Mouse (Mus musculus): Measurements from ENCODE around the gene Drd4. TPM values are rescaled to one million over a fixed set of nuclear protein-coding genes. Genes with fewer than 3 reads are reported as not detected.
A peak's percentile ranks its signal among the peaks of the same experiment; 100 is the strongest.

The Drd4 gene
- polyA plus RNA-seq, 1 experiment from 2014 or later: not detected

DNA sequence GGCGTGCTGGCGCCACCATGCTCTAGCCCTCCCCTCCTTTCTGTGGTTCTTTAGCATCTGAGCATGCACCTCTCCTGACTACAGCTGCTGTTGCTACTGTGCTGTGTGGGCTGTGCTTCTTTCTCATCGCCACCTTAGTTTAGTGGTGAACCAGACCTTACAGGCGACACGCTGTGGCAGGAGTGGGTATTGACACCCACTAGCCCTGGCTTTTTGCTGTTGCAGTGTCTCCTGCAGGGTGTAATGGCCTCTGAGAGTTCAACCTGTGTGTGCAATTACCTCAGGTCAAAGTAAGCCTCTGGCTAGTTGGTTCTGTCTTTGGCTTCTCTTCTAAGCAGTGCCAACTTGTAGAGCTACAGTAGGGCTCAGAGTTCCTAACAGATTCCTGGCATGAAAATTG lies 24.2 kb downstream of the Drd4 start:
- in situ Hi-C loops (cut with MboI; ENCODE audit: low pct_unique_long_range_greater_than_20kb): loop anchor here (5.0 kb wide), 2 partner anchors 49 to 74 kb away; partner anchors contain the start of gene Irf7
- peak; percentile 67 for ATAC-seq
- POLR2A ChIA-PET: interaction anchor here (0.5 kb wide), 1 partner anchor 21 kb away, joined by 3 read pairs; no protein-coding TSS in a partner anchor
- H3K27me3 ChIP-seq: no peaks in the 10 kb centered on the region
- no peak for DNase-seq (ENCODE audit: low read depth, low spot score)
- CTCF ChIA-PET: interaction anchor here (1.1 to 2.0 kb wide), 3 partner anchors 9 to 52 kb away, joined by 3 to 5 read pairs (median 4); no protein-coding TSS in a partner anchor
- peak; percentile 75 for TF ChIP-seq CTCF (IDR thresholded peaks at IDR 0.05)

DNA sequence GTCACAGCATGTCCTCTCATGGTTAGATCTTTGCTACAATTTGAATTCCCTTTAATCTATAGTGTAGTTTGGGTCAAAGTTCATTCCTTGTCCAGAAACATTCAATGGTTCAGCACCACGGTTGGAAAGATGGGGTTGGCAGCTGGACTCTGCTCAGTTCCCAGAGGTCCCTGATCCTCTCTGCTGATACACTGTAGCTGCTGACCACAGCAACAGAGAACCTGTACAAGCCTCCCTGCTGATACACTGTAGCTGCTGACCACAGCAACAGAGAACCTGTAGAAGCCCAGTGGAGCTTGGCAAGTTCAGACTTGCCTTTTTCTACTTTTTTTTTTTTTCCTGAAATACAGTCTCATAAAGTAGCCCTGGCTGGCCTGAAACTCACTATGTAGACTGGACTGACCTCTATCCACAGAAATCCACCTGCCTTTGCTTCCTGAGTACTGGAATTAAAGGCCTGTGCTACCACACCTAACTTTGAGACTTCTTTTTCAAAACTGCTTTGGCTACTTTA lies 25.9 kb downstream of the Drd4 start:
- in situ Hi-C loops (cut with MboI; ENCODE audit: low pct_unique_long_range_greater_than_20kb): loop anchor here (5.0 kb wide), 2 partner anchors 50 to 75 kb away; partner anchors contain the start of gene Irf7
- ChIA-PET POLR2A (interaction anchor here (0.6 to 0.7 kb wide), 2 partner anchors 20 to 151 kb away, joined by 3 read pairs; no protein-coding TSS in a partner anchor), CTCF (interaction anchor here (0.9 to 2.0 kb wide), 2 partner anchors 10 to 77 kb away, joined by 3 to 5 read pairs; no protein-coding TSS in a partner anchor)
- H3K27me3 ChIP-seq: no peaks in the 10 kb centered on the region
- TF ChIP-seq CTCF (IDR thresholded peaks at IDR 0.05): no peak
- DNase-seq (ENCODE audit: low read depth, low spot score) (no peak), ATAC-seq (no peak)

DNA sequence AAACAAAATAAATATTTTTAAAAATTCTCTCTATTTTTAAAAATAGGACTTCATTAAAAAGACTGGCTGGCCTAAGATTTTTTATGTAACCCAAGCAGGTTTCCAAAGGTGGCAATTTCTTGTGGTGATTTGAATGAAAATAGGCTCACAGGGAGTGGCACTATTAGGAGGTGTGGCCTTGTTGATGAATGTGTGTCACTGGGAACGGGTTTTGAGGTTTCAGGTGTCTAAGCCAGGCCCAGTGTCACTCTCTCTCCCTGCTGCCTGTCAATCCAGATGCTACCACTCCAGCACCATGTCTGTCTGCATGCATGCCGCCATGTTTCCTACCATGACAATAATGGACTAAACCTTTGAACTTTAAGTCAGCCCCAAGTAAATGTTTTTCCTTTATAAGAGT lies 27.6 kb downstream of the Drd4 start:
- ChIA-PET CTCF (no interaction called here), POLR2A (no interaction called here)
- DNase-seq (ENCODE audit: low read depth, low spot score) (no peak), ATAC-seq (no peak)
- no peak for TF ChIP-seq CTCF (IDR thresholded peaks at IDR 0.05)
- H3K27me3 ChIP-seq: no peaks in the 10 kb centered on the region
- in situ Hi-C loops (cut with MboI; ENCODE audit: low pct_unique_long_range_greater_than_20kb): loop anchor here (5.0 kb wide), 2 partner anchors 52 to 77 kb away; partner anchors contain the start of gene Irf7

DNA sequence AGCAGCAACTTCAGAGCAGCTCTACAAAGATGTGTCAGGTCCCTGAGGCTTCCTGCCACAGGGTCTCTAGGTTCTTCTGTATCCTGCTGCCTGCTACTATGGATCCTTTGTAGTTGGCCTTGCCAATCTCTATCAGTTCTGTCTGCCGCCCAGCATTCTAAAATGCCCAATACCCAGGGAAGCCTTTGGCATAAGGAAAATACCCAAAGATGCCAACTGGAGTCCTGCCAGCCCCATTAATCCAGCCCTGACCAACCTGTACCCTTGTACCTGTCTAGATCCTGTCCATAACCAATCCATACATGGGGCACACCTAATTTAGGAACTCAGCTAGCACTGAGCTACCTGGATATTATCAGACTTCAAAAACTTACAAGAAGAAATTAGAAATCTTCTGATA lies 32.9 kb downstream of the Drd4 start:
- CTCF ChIA-PET: no interaction called here
- H3K27me3 ChIP-seq: no peaks in the 10 kb centered on the region
- no peak for ATAC-seq
- POLR2A ChIA-PET: no interaction called here
- in situ Hi-C loops (cut with MboI; ENCODE audit: low pct_unique_long_range_greater_than_20kb): no loop called here
- TF ChIP-seq CTCF (IDR thresholded peaks at IDR 0.05): no peak
- DNase-seq (ENCODE audit: low read depth, low spot score): no peak

DNA sequence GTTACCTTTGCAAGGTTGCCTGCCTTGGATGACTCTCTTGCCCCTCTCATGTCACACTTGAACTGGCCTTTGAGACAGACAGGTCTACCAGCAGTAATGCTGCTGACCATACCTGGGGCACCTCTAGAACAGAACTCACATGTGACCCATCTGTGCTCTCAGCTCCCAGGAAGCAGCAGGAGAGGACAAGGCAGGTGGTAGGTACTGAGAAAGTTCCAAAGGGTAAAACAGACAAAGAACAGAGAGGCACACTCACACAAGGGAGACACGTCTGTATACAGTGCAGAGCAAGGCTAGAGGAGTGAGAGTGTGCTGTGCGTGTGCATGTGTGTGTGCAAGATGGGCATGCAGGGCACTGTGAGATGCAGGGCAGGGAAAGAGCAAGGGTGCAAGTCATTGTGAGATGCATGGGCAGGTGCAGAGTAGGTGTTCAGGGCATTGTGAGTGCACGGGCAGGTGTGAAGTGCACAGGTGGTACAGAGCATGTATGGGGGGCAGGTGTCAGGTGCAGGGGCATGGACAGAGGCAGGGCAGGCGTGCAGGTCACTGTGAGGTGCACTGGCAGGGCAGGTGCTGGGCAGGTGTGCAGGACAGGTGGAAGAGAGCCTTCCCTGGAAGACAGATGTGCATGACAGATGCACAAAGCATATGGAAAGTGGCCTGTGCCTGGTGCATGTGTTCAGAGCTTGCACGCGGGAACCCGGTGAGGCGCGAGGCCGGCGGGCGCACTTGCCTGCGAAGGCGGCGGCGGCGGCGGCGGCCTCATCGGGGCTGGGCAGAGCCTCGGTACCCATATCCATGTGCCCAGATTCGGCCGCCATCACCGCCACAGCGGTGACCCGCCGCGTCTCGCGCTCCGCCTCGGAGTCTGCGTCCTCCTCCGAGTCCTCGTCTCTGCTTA lies 35.0 kb downstream of the Drd4 start:
- TF ChIP-seq CTCF (IDR thresholded peaks at IDR 0.05): no peak

DNA sequence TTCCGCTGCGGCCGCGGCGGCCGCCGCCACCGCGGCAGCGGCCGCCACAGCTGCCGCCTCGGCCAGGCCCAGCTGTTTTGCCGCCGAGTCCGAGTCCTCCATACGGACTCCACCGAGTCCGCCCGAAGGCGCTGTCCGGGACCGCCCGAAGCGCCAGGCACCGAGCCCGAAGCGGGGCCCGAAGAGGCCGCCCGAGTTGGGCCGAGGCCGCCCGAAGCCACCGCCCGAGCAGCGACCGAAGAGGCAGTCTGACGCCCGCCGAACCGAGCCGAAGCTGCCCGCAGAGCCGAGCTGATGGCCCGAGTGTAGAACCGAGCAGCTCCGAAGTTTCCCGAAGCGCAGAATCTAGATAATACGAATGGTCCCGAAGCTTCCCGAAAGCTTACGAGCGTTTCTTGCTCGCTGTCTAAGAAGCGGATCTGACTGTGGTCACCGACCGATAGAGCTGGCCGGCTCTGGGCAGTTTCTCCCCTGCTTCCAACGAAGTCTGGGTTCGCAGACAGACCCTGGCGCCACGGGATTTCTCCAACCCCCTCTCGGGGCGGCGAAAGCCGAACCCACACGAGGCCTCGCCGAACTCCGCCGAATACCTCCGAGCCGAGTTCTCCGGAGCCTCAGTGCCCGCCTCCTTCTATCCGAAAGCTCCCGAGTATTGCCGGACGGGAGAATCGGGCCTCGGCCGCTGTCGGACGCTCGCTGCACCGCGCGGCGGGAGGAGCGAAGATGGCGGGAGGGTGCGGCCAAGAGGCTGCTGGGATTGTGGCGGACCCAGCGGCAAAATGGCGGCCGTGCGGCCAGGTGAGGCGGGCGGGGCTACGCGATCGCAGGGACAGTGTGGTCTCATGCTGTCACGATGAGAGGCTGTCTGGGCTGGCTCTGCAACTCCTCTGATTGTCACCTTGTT lies 35.9 kb downstream of the Drd4 start, which contains the start of the genes Deaf1 and Tmem80:
TSS of gene Deaf1 (minus strand) at position 222 of the 904 bp plus-strand sequence.
TSS of gene Tmem80 (plus strand) at position 271 of the 904 bp plus-strand sequence.
- ATAC-seq: peak; percentile 89
- CTCF ChIA-PET: interaction anchor here (1.0 to 4.2 kb wide), 3 partner anchors 36 to 67 kb away, joined by 3 to 19 read pairs (median 3); no protein-coding TSS in a partner anchor
- no peak for TF ChIP-seq CTCF (IDR thresholded peaks at IDR 0.05)
- in situ Hi-C loops (cut with MboI; ENCODE audit: low pct_unique_long_range_greater_than_20kb): no loop called here
- POLR2A ChIA-PET: interaction anchor here (1.1 to 1.2 kb wide), 4 partner anchors 12 to 376 kb away, joined by 3 to 6 read pairs (median 4); partner anchors contain the start of gene Eps8l2
- no peaks in the 10 kb centered on the region for H3K27me3 ChIP-seq
- DNase-seq (ENCODE audit: low read depth, low spot score): peak; percentile 89

More for the DNA sequence above, 35.0 kb downstream of the Drd4 start:
- ATAC-seq: peak; percentile 14
- in situ Hi-C loops (cut with MboI; ENCODE audit: low pct_unique_long_range_greater_than_20kb): no loop called here
- ChIA-PET POLR2A (interaction anchor here (1.1 kb wide), 1 partner anchor 375 kb away, joined by 3 read pairs; no protein-coding TSS in a partner anchor), CTCF (interaction anchor here (1.5 to 4.2 kb wide), 2 partner anchors 11 to 68 kb away, joined by 4 to 19 read pairs; no protein-coding TSS in a partner anchor)
- H3K27me3 ChIP-seq: no peaks in the 10 kb centered on the region
- DNase-seq (ENCODE audit: low read depth, low spot score): no peak

DNA sequence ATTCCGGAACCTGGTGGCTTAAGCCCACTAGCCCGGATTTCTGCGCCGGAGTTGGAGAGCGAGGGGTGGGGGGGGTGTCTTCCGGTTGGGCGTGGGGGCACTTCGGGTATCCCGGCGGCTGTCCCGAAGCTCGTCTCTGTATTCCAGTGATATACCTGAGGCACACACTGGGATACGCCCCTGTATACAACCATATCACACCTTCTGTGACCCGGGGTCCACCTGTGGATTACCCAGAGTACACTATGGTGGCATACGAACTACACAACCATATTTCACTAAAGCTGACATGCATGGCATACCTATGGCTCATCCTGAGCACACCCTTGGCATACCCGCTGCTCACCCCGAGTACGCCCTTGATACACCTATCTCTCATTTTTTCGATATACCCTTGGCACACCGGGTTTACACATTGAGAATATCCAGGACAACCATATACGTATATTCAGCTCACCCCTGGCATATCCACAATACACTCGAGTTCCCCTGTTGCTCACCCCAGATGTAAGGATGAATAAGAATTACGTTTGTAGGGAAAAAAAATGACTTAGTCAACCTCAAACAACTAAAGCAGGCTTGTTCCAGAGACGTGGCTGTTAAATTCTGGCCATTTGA lies 36.7 kb downstream of the Drd4 start:
- ATAC-seq: no peak
- in situ Hi-C loops (cut with MboI; ENCODE audit: low pct_unique_long_range_greater_than_20kb): no loop called here
- POLR2A ChIA-PET: interaction anchor here (0.8 to 1.2 kb wide), 4 partner anchors 11 to 93 kb away, joined by 3 to 6 read pairs (median 4); partner anchors contain the start of gene Eps8l2

DNA sequence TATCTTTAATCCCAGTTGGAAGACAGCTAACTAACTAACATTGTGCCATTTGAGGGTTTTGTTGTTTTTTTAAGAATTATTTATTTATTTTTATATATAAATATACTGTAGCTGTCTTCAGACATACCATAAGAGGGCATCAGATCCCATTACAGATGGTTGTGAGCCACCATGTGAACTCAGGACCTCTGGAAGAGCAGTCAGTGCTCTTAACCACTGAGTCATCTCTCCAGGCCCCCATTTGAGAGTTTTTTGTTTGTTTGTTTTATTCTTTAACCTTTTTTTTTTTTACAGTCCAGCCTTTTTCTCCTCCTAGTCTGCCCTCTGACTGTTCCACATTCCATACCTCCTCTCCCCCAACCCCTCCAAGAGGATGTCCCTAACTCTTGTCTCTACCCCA lies 38.9 kb downstream of the Drd4 start:
- no peaks in the 10 kb centered on the region for H3K27me3 ChIP-seq
- in situ Hi-C loops (cut with MboI; ENCODE audit: low pct_unique_long_range_greater_than_20kb): no loop called here
- no peak for TF ChIP-seq CTCF (IDR thresholded peaks at IDR 0.05)
- POLR2A ChIA-PET: no interaction called here
- DNase-seq (ENCODE audit: low read depth, low spot score): no peak
- CTCF ChIA-PET: interaction anchor here (2.3 kb wide), 1 partner anchor 8 kb away, joined by 9 read pairs; the partner anchor contains the start of gene Eps8l2
- no peak for ATAC-seq

More for the DNA sequence above, 36.7 kb downstream of the Drd4 start:
- no peak for TF ChIP-seq CTCF (IDR thresholded peaks at IDR 0.05)
- DNase-seq (ENCODE audit: low read depth, low spot score): no peak
- no peaks in the 10 kb centered on the region for H3K27me3 ChIP-seq
- CTCF ChIA-PET: interaction anchor here (1.0 to 4.2 kb wide), 5 partner anchors 10 to 67 kb away, joined by 3 to 19 read pairs (median 3); partner anchors contain the start of gene Eps8l2

DNA sequence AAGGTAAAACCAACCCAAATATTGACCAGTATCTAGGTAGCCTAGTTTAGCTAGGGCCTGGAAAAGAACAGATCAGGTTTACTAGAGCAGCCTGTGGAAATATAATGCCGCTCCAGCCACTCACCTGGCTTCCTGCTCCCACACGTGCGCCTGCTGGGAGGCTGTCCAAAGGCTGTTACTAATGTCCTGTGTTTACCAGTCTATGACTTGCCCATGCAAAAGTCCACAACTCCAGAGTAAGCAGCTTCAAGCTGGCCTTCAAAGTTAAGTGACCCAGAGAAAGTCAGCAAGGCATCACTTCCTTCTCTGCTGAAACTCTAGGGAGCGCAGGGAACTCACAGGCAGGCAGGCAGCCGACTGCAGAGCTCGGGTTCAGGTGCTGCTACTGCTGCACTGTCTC lies 40.2 kb downstream of the Drd4 start:
- in situ Hi-C loops (cut with MboI; ENCODE audit: low pct_unique_long_range_greater_than_20kb): no loop called here
- H3K27me3 ChIP-seq: no peaks in the 10 kb centered on the region
- CTCF ChIA-PET: interaction anchor here (1.2 kb wide), 1 partner anchor 72 kb away, joined by 3 read pairs; no protein-coding TSS in a partner anchor
- TF ChIP-seq CTCF (IDR thresholded peaks at IDR 0.05): no peak
- POLR2A ChIA-PET: interaction anchor here (1.5 kb wide), 1 partner anchor 59 kb away, joined by 3 read pairs; the partner anchor contains the start of gene Taldo1
- ATAC-seq (no peak), DNase-seq (ENCODE audit: low read depth, low spot score) (no peak)
